Mouse (Mus musculus) forebrain, embryonic 14.5 days (tissue): Measurements from ENCODE around the gene Rps2. TPM values are rescaled to one million over a fixed set of nuclear protein-coding genes. Genes with fewer than 3 reads are reported as not detected.
"Not testable (repeated sequence)": the region's sequence is repeated elsewhere in the genome, so short reads cannot be mapped to it uniquely, and the experiment has no call there.

Experiments used
- ATAC-seq: fragments of 200-750 bp; cut with Nextera tagmentation; 2 replicates; pipeline ENCODE4 v1.8.0; 2017; ENCODE audit warnings: mild to moderate bottlenecking, moderate library complexity
- DNase-seq: peaks from one replicate; pipeline ENCODE4 v3.0.0-alpha.2; 2015; ENCODE audit warnings: low spot score
- H3K27ac ChIP-seq: fragments of 300-500 bp; sonication (generic); 2 replicates; pipeline ENCODE4 v1.5.1; 2014; ENCODE audit warnings: low read depth, mild to moderate bottlenecking, control low read depth, low read length, moderate library complexity
- H3K27me3 ChIP-seq: fragments of 300-500 bp; sonication (generic); replicated peaks from 2 replicates; pipeline ENCODE4 v1.6.1; 2014; ENCODE audit warnings: low read length, control low read depth, mixed read lengths; ENCODE audit not compliant: control insufficient read depth, insufficient read depth
- H3K36me3 ChIP-seq: fragments of 300-500 bp; sonication (generic); 2 replicates; pipeline ENCODE4 v1.6.1; 2014; ENCODE audit warnings: low read length, control low read depth; ENCODE audit not compliant: control insufficient read depth, insufficient read depth
- H3K4me1 ChIP-seq: fragments of 300-500 bp; sonication (generic); 2 replicates; pipeline ENCODE4 v1.6.1; 2014; ENCODE audit warnings: antibody characterized with exemption, low read length, control low read depth; ENCODE audit not compliant: control insufficient read depth, insufficient read depth
- H3K4me2 ChIP-seq: fragments of 300-500 bp; sonication (generic); 2 replicates; pipeline ENCODE4 v1.6.1; 2014; ENCODE audit warnings: mild to moderate bottlenecking, control low read depth, low read length
- H3K4me3 ChIP-seq: fragments of 300-500 bp; sonication (generic); 2 replicates; pipeline ENCODE4 v1.5.1; 2014; ENCODE audit warnings: low read depth, low read length, control low read depth
- H3K9ac ChIP-seq: fragments of 300-500 bp; sonication (generic); 2 replicates; pipeline ENCODE4 v1.6.1; 2014; ENCODE audit warnings: mild to moderate bottlenecking, low read length, control low read depth, moderate library complexity
- H3K9me3 ChIP-seq: fragments of 300-500 bp; sonication (generic); replicated peaks from 2 replicates; pipeline ENCODE4 v1.6.1; 2016; ENCODE audit warnings: low read length, control low read depth, mixed read lengths; ENCODE audit not compliant: control insufficient read depth
- WGBS: fragments of 180-500 bp; shearing (Covaris S2); extraction: QIAGEN DNeasy Blood & Tissue Kit; methylation state at CpG from one replicate; pipeline ENCODE4 v1.1.7; 2014; 5-methylcytosine and 5-hydroxymethylcytosine counted together
- polyA plus RNA-seq: library from polyadenylated mRNA; unstranded; fragments of >200 nt; fragmentation: Nextera tagmentation; extraction: Ambion mirVana; gene quantifications from 2 replicates; pipeline ENCODE4 v1.2.1, GENCODE M21; 2014

The Rps2 gene
- 888 and 1,063 TPM in 2 replicates for polyA plus RNA-seq

- peak within 1 kb of the TSS; percentile 57 for H3K4me2 ChIP-seq
- no peak within 1 kb of the TSS for H3K27ac ChIP-seq
- DNase-seq (no peak), ATAC-seq (no peak)
- no peak within 1 kb of the TSS for H3K9ac ChIP-seq
- peaks cover 8% of the 10 kb centered on the region for H3K4me1 ChIP-seq
- H3K36me3 ChIP-seq: peaks cover 39% of the 10 kb centered on the region
- H3K9me3 ChIP-seq: no peaks in the 10 kb centered on the region
- 86% methylated on average over 4 of the region's 4 CpGs for WGBS
- peak within 1 kb of the TSS; percentile 64 for H3K4me3 ChIP-seq
- H3K27me3 ChIP-seq: no peaks in the 10 kb centered on the region
These were observed at the start of gene Rps2, which contains the start of gene Rnf151 for GRCm38 (mm10) chr17:24717943-24718342. Gene Rps2 (plus strand): TSS chr17:24718116. Gene Rnf151 (minus strand): TSS chr17:24718063.

- not testable (repeated sequence) for H3K9me3 ChIP-seq
- 13% methylated on average over 15 of the region's 15 CpGs for WGBS
- ATAC-seq: peak; percentile 43
These were observed 48.7 kb upstream of the Rps2 start for GRCm38 (mm10) chr17:24669214-24669544.

GRCm38 (mm10) chr17:24669545-24670245 is 48.2 kb upstream of the Rps2 start, which contains the start of gene Zfp598:
Gene Zfp598 (plus strand): TSS chr17:24669687.
- H3K9me3 ChIP-seq: no peaks in the 10 kb centered on the region
- peaks cover 18% of the 10 kb centered on the region for H3K4me1 ChIP-seq
- H3K4me3 ChIP-seq: peak within 1 kb of the TSS; percentile 96
- H3K9ac ChIP-seq: peak within 1 kb of the TSS; percentile 96
- DNase-seq (peak; percentile 97), ATAC-seq (peak; percentile 100)
- H3K4me2 ChIP-seq: peak within 1 kb of the TSS; percentile 84
- no peaks in the 10 kb centered on the region for H3K36me3 ChIP-seq
- H3K27me3 ChIP-seq: no peaks in the 10 kb centered on the region
- WGBS: under 1% methylated on average over 78 of the region's 80 CpGs
- peak within 1 kb of the TSS; percentile 76 for H3K27ac ChIP-seq

More at GRCm38 (mm10) chr17:24669214-24669544, 48.7 kb upstream of the Rps2 start:
- H3K4me2 ChIP-seq: peak overlapping the region; percentile 84
- not testable (repeated sequence) for DNase-seq, H3K27me3 ChIP-seq, H3K36me3 ChIP-seq
- H3K9ac ChIP-seq: peak overlapping the region; percentile 96
- peaks cover 18% of the 10 kb centered on the region for H3K4me1 ChIP-seq
- H3K27ac ChIP-seq: peak overlapping the region; percentile 76
- peak overlapping the region; percentile 96 for H3K4me3 ChIP-seq

DNA sequence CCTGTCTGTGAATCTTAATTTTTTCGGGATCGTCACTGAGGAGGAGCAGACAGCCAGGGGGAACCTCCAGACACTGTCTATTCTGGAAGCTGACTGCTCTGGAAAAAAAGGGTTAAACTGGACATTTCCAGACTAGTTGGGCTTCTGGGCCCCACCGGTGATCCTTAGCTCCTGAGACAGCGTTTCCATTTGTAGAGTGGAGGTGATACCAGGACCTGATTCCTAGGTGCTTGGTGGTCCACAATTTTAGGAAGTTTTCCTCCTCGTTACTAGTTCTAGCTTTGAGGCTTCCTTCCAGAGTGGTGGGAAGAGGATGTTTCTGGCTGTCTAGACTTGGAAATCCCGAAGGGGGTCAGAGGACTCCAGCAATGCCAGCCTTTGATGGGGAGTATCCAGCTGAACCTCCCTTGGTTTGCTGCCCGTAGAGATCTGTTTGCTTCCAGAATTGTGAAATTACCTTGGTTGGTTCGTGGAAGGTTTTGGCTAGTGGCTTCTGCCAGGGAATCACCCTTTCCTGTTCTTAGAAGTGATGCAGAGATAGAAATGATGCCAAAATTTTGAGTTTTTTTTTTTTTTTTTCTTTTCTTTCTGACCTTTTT is 47.6 kb upstream of the Rps2 start:
- no peak for ATAC-seq
- H3K9me3 ChIP-seq: no peaks in the 10 kb centered on the region
- peak overlapping the region; percentile 76; the same call in 1 of the 2 replicates for H3K27ac ChIP-seq
- peaks cover 18% of the 10 kb centered on the region for H3K4me1 ChIP-seq
- no peaks in the 10 kb centered on the region for H3K36me3 ChIP-seq
- H3K4me2 ChIP-seq: peak overlapping the region; percentile 84
- H3K27me3 ChIP-seq: no peaks in the 10 kb centered on the region
- H3K4me3 ChIP-seq: peak overlapping the region; percentile 96
- no peak for DNase-seq
- WGBS: 13% methylated on average over 8 of the region's 8 CpGs
- peak overlapping the region; percentile 96 for H3K9ac ChIP-seq

- peak overlapping the region; percentile 84 for H3K4me2 ChIP-seq
- ATAC-seq: no peak
- peaks cover 18% of the 10 kb centered on the region for H3K4me1 ChIP-seq
- 77% methylated on average over 5 of the region's 5 CpGs for WGBS
- DNase-seq: no peak
- H3K27ac ChIP-seq: 0 out of 2 replicates have a peak overlapping the region, but pooled peaks have one; percentile 27
- H3K9me3 ChIP-seq: no peaks in the 10 kb centered on the region
- no peaks in the 10 kb centered on the region for H3K36me3 ChIP-seq
- H3K4me3 ChIP-seq: no peak overlapping the region
- no peaks in the 10 kb centered on the region for H3K27me3 ChIP-seq
- peak overlapping the region; percentile 96; the same call in 1 of the 2 replicates for H3K9ac ChIP-seq
These were observed 46.6 kb upstream of the Rps2 start for GRCm38 (mm10) chr17:24671346-24671745.

- Histone ChIP-seq H3K4me2 (no peak overlapping the region), H3K4me1 (peaks cover 18% of the 10 kb centered on the region), H3K27me3 (no peaks in the 10 kb centered on the region), H3K9ac (peak overlapping the region; percentile 18; the same call in 1 of the 2 replicates), H3K4me3 (no peak overlapping the region), H3K36me3 (peaks cover 6% of the 10 kb centered on the region), H3K27ac (no peak overlapping the region), H3K9me3 (no peaks in the 10 kb centered on the region)
- no peak for ATAC-seq
- DNase-seq: no peak
- WGBS: 38% methylated on average over 5 of the region's 5 CpGs
These were observed 45.8 kb upstream of the Rps2 start for GRCm38 (mm10) chr17:24672141-24672540.

- DNase-seq: no peak
- no peak overlapping the region for H3K4me2 ChIP-seq
- peaks cover 27% of the 10 kb centered on the region for H3K36me3 ChIP-seq
- no peak overlapping the region for H3K9ac ChIP-seq
- no peak for ATAC-seq
- H3K9me3 ChIP-seq: no peaks in the 10 kb centered on the region
- WGBS: 80% methylated on average over 7 of the region's 7 CpGs
- H3K27ac ChIP-seq: no peak overlapping the region
- peaks cover 14% of the 10 kb centered on the region for H3K4me1 ChIP-seq
- no peaks in the 10 kb centered on the region for H3K27me3 ChIP-seq
- no peak overlapping the region for H3K4me3 ChIP-seq
These were observed 43.6 kb upstream of the Rps2 start for GRCm38 (mm10) chr17:24674277-24674676.

- no peak overlapping the region for H3K9ac ChIP-seq
- peaks cover 4% of the 10 kb centered on the region for H3K4me1 ChIP-seq
- 56% methylated on average over 2 of the region's 2 CpGs for WGBS
- DNase-seq (peak; percentile 74), ATAC-seq (no peak)
- no peak overlapping the region for H3K4me3 ChIP-seq
- no peak overlapping the region for H3K4me2 ChIP-seq
- H3K36me3 ChIP-seq: peaks cover 46% of the 10 kb centered on the region
- no peak overlapping the region for H3K27ac ChIP-seq
- H3K27me3 ChIP-seq: no peaks in the 10 kb centered on the region
- H3K9me3 ChIP-seq: no peaks in the 10 kb centered on the region
These were observed 41.7 kb upstream of the Rps2 start for GRCm38 (mm10) chr17:24676187-24676586.

DNA sequence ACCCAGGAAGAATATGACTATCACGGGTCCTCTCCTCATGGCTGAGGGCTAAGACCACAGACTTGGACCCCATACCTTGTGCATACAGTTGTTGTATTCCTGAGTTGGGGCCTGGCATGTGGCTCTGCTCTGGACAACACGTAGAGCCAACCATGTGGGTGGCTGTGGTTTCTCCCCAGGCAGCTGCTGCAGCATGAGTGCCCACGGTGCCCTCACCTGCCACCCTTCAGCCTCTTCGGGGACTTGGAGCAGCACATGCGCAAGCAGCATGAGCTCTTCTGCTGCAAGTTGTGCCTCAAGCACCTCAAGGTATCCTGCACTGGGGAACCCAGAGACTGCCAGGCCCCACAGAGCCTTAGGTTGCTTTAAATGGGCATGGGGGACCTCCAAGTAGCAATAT is 41.0 kb upstream of the Rps2 start:
- Histone ChIP-seq H3K4me2 (no peak overlapping the region), H3K27ac (no peak overlapping the region), H3K9me3 (no peaks in the 10 kb centered on the region), H3K4me1 (no peaks in the 10 kb centered on the region), H3K36me3 (peaks cover 53% of the 10 kb centered on the region), H3K27me3 (no peaks in the 10 kb centered on the region), H3K9ac (no peak overlapping the region), H3K4me3 (no peak overlapping the region)
- DNase-seq: no peak
- no peak for ATAC-seq
- 97% methylated on average over 5 of the region's 5 CpGs for WGBS
